Mouse (Mus musculus) erythroblast, embryonic 14.5 days (primary cell): ENCODE results near the gene Mical3.

ENCODE experiments used
- GATA1 ChIP-seq: IDR thresholded peaks from 2 replicates; pipeline ENCODE4 v1.6.1; 2012; ENCODE audit warnings: low read length, inconsistent platforms, mixed read lengths
- TAL1 ChIP-seq: IDR thresholded peaks from 3 replicates; pipeline ENCODE4 v1.6.1; 2012; ENCODE audit warnings: low read length, inconsistent platforms, mixed read lengths

GRCm38 (mm10) chr6:120956259-120957161, 174.3 kb downstream of the Mical3 start:
- TF ChIP-seq TAL1 (peak; percentile 76), GATA1 (peak; percentile 79)
